Mouse (Mus musculus): ENCODE data around the gene Npw. TPM values are rescaled to one million over a fixed set of nuclear protein-coding genes. Genes with fewer than 3 reads are reported as not detected.

Npw gene
- polyA plus RNA-seq, 1 experiment from 2014 or later: not detected

GRCm38 (mm10) chr17:24625472-24625871 is 32.8 kb downstream of the Npw start:
- H3K4me1 ChIP-seq (ENCODE audit: insufficient read depth): no peaks in the 10 kb centered on the region
- ATAC-seq: no peak
- H3K4me2 ChIP-seq (ENCODE audit: low read depth, low read length): no peak overlapping the region
- no peaks in the 10 kb centered on the region for H3K27me3 ChIP-seq (ENCODE audit: insufficient read depth, low read length)
- TF ChIP-seq CTCF (IDR thresholded peaks at IDR 0.05; ENCODE audit: low read depth) (no peak), EP300 (IDR thresholded peaks at IDR 0.05; ENCODE audit: low read depth) (no peak)
- no peaks in the 10 kb centered on the region for H3K9me3 ChIP-seq (ENCODE audit: low read length)
- H3K27ac ChIP-seq (ENCODE audit: low read depth): no peak overlapping the region
- H3K9ac ChIP-seq (replicated peaks): no peak overlapping the region
- DNase-seq: no peak
- 87% methylated on average over 8 of the region's 8 CpGs for WGBS (ENCODE audit: insufficient replicate concordance)
- peaks cover 62% of the 10 kb centered on the region for H3K36me3 ChIP-seq (replicated peaks; ENCODE audit: insufficient read depth, low read length)
- no peak overlapping the region for H3K4me3 ChIP-seq (ENCODE audit: low read depth, low read length)

DNA sequence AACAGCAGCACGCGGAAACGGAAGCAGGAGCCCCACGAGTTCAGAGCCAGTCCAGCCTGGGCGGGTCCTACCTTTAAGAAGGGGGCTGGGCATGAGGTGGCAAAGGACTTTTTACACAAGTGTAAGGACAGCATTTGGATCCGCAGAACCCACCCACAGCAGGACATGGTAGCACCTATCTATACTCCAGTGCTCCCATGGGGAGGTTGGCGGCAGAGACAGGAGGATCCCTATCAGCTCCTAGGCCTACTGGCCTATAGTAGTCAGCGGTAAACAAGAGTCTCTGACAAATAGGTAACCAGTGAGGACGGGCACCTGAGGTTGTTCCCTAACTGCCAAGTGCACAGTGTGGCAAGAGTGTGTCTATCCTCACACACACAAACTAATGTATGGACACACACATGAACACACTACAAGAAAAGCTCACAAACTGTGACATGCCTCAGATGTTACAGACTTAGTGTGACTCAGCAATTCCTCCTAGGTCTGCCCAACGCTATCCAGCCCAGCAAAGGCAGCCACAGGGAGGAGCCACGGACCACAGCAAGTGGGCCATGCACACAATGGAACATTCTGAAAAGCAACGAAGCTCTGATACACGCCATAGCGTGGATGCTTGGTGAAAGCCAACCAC is 40.6 kb downstream of the Npw start:
- Histone ChIP-seq H3K9ac (replicated peaks) (no peak overlapping the region), H3K27me3 (ENCODE audit: insufficient read depth, low read length) (no peaks in the 10 kb centered on the region), H3K9me3 (ENCODE audit: low read length) (no peaks in the 10 kb centered on the region), H3K4me1 (ENCODE audit: insufficient read depth) (peaks cover 9% of the 10 kb centered on the region), H3K27ac (ENCODE audit: low read depth) (peak overlapping the region; percentile 60), H3K4me2 (ENCODE audit: low read depth, low read length) (no peak overlapping the region), H3K4me3 (ENCODE audit: low read depth, low read length) (no peak overlapping the region), H3K36me3 (replicated peaks; ENCODE audit: insufficient read depth, low read length) (peaks cover 51% of the 10 kb centered on the region)
- ATAC-seq: peak; percentile 93
- WGBS (ENCODE audit: insufficient replicate concordance): 55% methylated on average over 14 of the region's 14 CpGs
- DNase-seq: peak; percentile 58
- TF ChIP-seq EP300 (IDR thresholded peaks at IDR 0.05; ENCODE audit: low read depth) (no peak), CTCF (IDR thresholded peaks at IDR 0.05; ENCODE audit: low read depth) (peak; percentile 60)

- peaks cover 14% of the 10 kb centered on the region for H3K4me1 ChIP-seq (ENCODE audit: insufficient read depth)
- no peak overlapping the region for H3K9ac ChIP-seq (replicated peaks)
- H3K27me3 ChIP-seq (ENCODE audit: insufficient read depth, low read length): no peaks in the 10 kb centered on the region
- no peaks in the 10 kb centered on the region for H3K9me3 ChIP-seq (ENCODE audit: low read length)
- peak overlapping the region; percentile 34; the same call in 1 of the 2 replicates for H3K27ac ChIP-seq (ENCODE audit: low read depth)
- TF ChIP-seq EP300 (IDR thresholded peaks at IDR 0.05; ENCODE audit: low read depth) (peak; percentile 68; the same call in 1 of the 2 replicates), CTCF (IDR thresholded peaks at IDR 0.05; ENCODE audit: low read depth) (no peak)
- WGBS (ENCODE audit: insufficient replicate concordance): 25% methylated on average over 2 of the region's 2 CpGs
- peak; percentile 60 for ATAC-seq
- no peak overlapping the region for H3K4me3 ChIP-seq (ENCODE audit: low read depth, low read length)
- no peak overlapping the region for H3K4me2 ChIP-seq (ENCODE audit: low read depth, low read length)
- no peak for DNase-seq
- peaks cover 43% of the 10 kb centered on the region for H3K36me3 ChIP-seq (replicated peaks; ENCODE audit: insufficient read depth, low read length)
Observed at GRCm38 (mm10) chr17:24610711-24611110, 47.5 kb downstream of the Npw start.

DNA sequence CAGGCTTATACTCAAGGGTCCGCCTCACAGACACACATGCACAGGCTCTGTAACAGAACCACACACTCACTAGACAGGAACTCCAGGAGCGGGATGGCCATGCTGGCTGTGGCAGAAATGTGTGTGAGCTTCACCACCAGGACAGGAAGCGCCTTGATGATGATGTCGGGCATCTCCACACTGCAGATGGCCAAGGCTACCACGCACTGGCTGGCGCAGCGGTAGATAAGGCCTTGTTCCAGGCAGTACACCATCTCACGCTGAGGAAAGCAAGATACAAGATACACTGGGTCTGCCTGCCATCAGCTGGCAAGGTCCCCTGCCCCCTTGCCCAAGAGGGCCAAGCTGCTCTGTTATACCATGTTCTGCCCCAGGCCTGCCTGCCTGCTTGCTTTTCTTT is 49.4 kb downstream of the Npw start:
- DNase-seq (peak; percentile 65), ATAC-seq (peak; percentile 91)
- TF ChIP-seq CTCF (IDR thresholded peaks at IDR 0.05; ENCODE audit: low read depth) (no peak), EP300 (IDR thresholded peaks at IDR 0.05; ENCODE audit: low read depth) (peak; percentile 69; the same call in 1 of the 2 replicates)
- H3K4me2 ChIP-seq (ENCODE audit: low read depth, low read length): 0 out of 2 replicates have a peak overlapping the region, but pooled peaks have one; percentile 44
- peaks cover 14% of the 10 kb centered on the region for H3K4me1 ChIP-seq (ENCODE audit: insufficient read depth)
- no peaks in the 10 kb centered on the region for H3K9me3 ChIP-seq (ENCODE audit: low read length)
- H3K4me3 ChIP-seq (ENCODE audit: low read depth, low read length): no peak overlapping the region
- no peaks in the 10 kb centered on the region for H3K27me3 ChIP-seq (ENCODE audit: insufficient read depth, low read length)
- WGBS (ENCODE audit: insufficient replicate concordance): 51% methylated on average over 8 of the region's 8 CpGs
- H3K36me3 ChIP-seq (replicated peaks; ENCODE audit: insufficient read depth, low read length): peaks cover 38% of the 10 kb centered on the region
- peak overlapping the region; percentile 7; the same call in 1 of the 2 replicates for H3K9ac ChIP-seq (replicated peaks)
- H3K27ac ChIP-seq (ENCODE audit: low read depth): peak overlapping the region; percentile 80

- Histone ChIP-seq H3K9me3 (ENCODE audit: low read length) (no peaks in the 10 kb centered on the region), H3K27ac (ENCODE audit: low read depth) (peak overlapping the region; percentile 80), H3K4me2 (ENCODE audit: low read depth, low read length) (peak overlapping the region; percentile 44), H3K4me1 (ENCODE audit: insufficient read depth) (peaks cover 14% of the 10 kb centered on the region), H3K27me3 (ENCODE audit: insufficient read depth, low read length) (no peaks in the 10 kb centered on the region), H3K36me3 (replicated peaks; ENCODE audit: insufficient read depth, low read length) (peaks cover 33% of the 10 kb centered on the region), H3K9ac (replicated peaks) (peak overlapping the region; percentile 7; the same call in 1 of the 2 replicates), H3K4me3 (ENCODE audit: low read depth, low read length) (no peak overlapping the region)
- ATAC-seq: peak; percentile 65
- DNase-seq: no peak
- 60% methylated on average over 4 of the region's 4 CpGs for WGBS (ENCODE audit: insufficient replicate concordance)
- TF ChIP-seq CTCF (IDR thresholded peaks at IDR 0.05; ENCODE audit: low read depth) (no peak), EP300 (IDR thresholded peaks at IDR 0.05; ENCODE audit: low read depth) (peak; percentile 62)
Observed at GRCm38 (mm10) chr17:24608370-24608769, 49.9 kb downstream of the Npw start.

Other genes starting within 250 kb of the Npw start
- gene Rnps1, start 243.9 kb downstream of the Npw start, polyA plus RNA-seq (2015; fragmentation: Nextera tagmentation; extraction: Ambion mirVana): 67.4 and 69.9 TPM in 2 replicates
- gene Eci1, start 231.8 kb downstream of the Npw start, polyA plus RNA-seq (2015; fragmentation: Nextera tagmentation; extraction: Ambion mirVana): 162 and 193 TPM in 2 replicates
- 0.22 and 0.35 TPM in 2 replicates for gene Dnase1l2, start 215.4 kb downstream of the Npw start, polyA plus RNA-seq (2015; fragmentation: Nextera tagmentation; extraction: Ambion mirVana)
- 4.5 and 6.4 TPM in 2 replicates for gene E4f1, start 188.1 kb downstream of the Npw start, polyA plus RNA-seq (2015; fragmentation: Nextera tagmentation; extraction: Ambion mirVana)
- gene Pgp, start 188.1 kb downstream of the Npw start, polyA plus RNA-seq (2015; fragmentation: Nextera tagmentation; extraction: Ambion mirVana): 35.6 and 40.9 TPM in 2 replicates
- not detected in 2 replicates for gene Bricd5, start 184.6 kb downstream of the Npw start, polyA plus RNA-seq (2015; fragmentation: Nextera tagmentation; extraction: Ambion mirVana)
- 6.2 and 8.1 TPM in 2 replicates for gene Mlst8, start 179.4 kb downstream of the Npw start, polyA plus RNA-seq (2015; fragmentation: Nextera tagmentation; extraction: Ambion mirVana)
- gene Caskin1, start 169.9 kb downstream of the Npw start, polyA plus RNA-seq (2015; fragmentation: Nextera tagmentation; extraction: Ambion mirVana): not detected in 2 replicates
- 14.1 and 17.2 TPM in 2 replicates for gene Traf7, start 130.5 kb downstream of the Npw start, polyA plus RNA-seq (2015; fragmentation: Nextera tagmentation; extraction: Ambion mirVana)
- gene Rab26, start 124.2 kb downstream of the Npw start, polyA plus RNA-seq (2015; fragmentation: Nextera tagmentation; extraction: Ambion mirVana): 0.45 and 0.81 TPM in 2 replicates
- 2.7 and 2.8 TPM in 2 replicates for gene Pkd1, start 108.6 kb downstream of the Npw start, polyA plus RNA-seq (2015; fragmentation: Nextera tagmentation; extraction: Ambion mirVana)
- gene Tsc2, start 25.8 kb downstream of the Npw start, polyA plus RNA-seq (2015; fragmentation: Nextera tagmentation; extraction: Ambion mirVana): 9.3 and 11.3 TPM in 2 replicates
- gene Nthl1, start 25.8 kb downstream of the Npw start, polyA plus RNA-seq (2015; fragmentation: Nextera tagmentation; extraction: Ambion mirVana): 3.6 and 4.3 TPM in 2 replicates
- gene Slc9a3r2, start 8.1 kb downstream of the Npw start, polyA plus RNA-seq (2015; fragmentation: Nextera tagmentation; extraction: Ambion mirVana): 12.5 and 13.3 TPM in 2 replicates
- 7.2 and 7.6 TPM in 2 replicates for gene Zfp598, start 11.2 kb upstream of the Npw start, polyA plus RNA-seq (2015; fragmentation: Nextera tagmentation; extraction: Ambion mirVana)
- 0.11 TPM in 2 replicates for gene Syngr3, start 31.5 kb upstream of the Npw start, polyA plus RNA-seq (2015; fragmentation: Nextera tagmentation; extraction: Ambion mirVana)
- 46.5 and 50.7 TPM in 2 replicates for gene Gfer, start 37.7 kb upstream of the Npw start, polyA plus RNA-seq (2015; fragmentation: Nextera tagmentation; extraction: Ambion mirVana)
- 0.51 and 0.58 TPM in 2 replicates for gene Noxo1, start 37.8 kb upstream of the Npw start, polyA plus RNA-seq (2015; fragmentation: Nextera tagmentation; extraction: Ambion mirVana)
- gene Tbl3, start 49.2 kb upstream of the Npw start, polyA plus RNA-seq (2015; fragmentation: Nextera tagmentation; extraction: Ambion mirVana): 18.1 and 21.5 TPM in 2 replicates
- gene Rnf151, start 59.6 kb upstream of the Npw start, polyA plus RNA-seq (2015; fragmentation: Nextera tagmentation; extraction: Ambion mirVana): not detected in 2 replicates
- gene Rps2, start 59.7 kb upstream of the Npw start, polyA plus RNA-seq (2015; fragmentation: Nextera tagmentation; extraction: Ambion mirVana): 819 and 856 TPM in 2 replicates
- gene Ndufb10, start 66.0 kb upstream of the Npw start, polyA plus RNA-seq (2015; fragmentation: Nextera tagmentation; extraction: Ambion mirVana): 355 TPM in 2 replicates
- 0.14 and 1.4 TPM in 2 replicates for gene Rpl3l, start 69.4 kb upstream of the Npw start, polyA plus RNA-seq (2015; fragmentation: Nextera tagmentation; extraction: Ambion mirVana)
- 116 and 119 TPM in 2 replicates for gene Msrb1, start 78.2 kb upstream of the Npw start, polyA plus RNA-seq (2015; fragmentation: Nextera tagmentation; extraction: Ambion mirVana)
- 0.20 and 0.64 TPM in 2 replicates for gene Hs3st6, start 94.5 kb upstream of the Npw start, polyA plus RNA-seq (2015; fragmentation: Nextera tagmentation; extraction: Ambion mirVana)
- 0.97 and 1.2 TPM in 2 replicates for gene Meiob, start 145.8 kb upstream of the Npw start, polyA plus RNA-seq (2015; fragmentation: Nextera tagmentation; extraction: Ambion mirVana)
- gene Hagh, start 181.7 kb upstream of the Npw start, polyA plus RNA-seq (2015; fragmentation: Nextera tagmentation; extraction: Ambion mirVana): 233 and 241 TPM in 2 replicates
- gene Fahd1, start 191.9 kb upstream of the Npw start, polyA plus RNA-seq (2015; fragmentation: Nextera tagmentation; extraction: Ambion mirVana): 84.9 and 90.0 TPM in 2 replicates
- 28.0 and 32.4 TPM in 2 replicates for gene Igfals, start 207.5 kb upstream of the Npw start, polyA plus RNA-seq (2015; fragmentation: Nextera tagmentation; extraction: Ambion mirVana)
- gene Nubp2, start 227.9 kb upstream of the Npw start, polyA plus RNA-seq (2015; fragmentation: Nextera tagmentation; extraction: Ambion mirVana): 41.5 and 46.4 TPM in 2 replicates
- 43.5 and 45.5 TPM in 2 replicates for gene Spsb3, start 228.2 kb upstream of the Npw start, polyA plus RNA-seq (2015; fragmentation: Nextera tagmentation; extraction: Ambion mirVana)
- gene Eme2, start 236.6 kb upstream of the Npw start, polyA plus RNA-seq (2015; fragmentation: Nextera tagmentation; extraction: Ambion mirVana): 11.3 and 11.9 TPM in 2 replicates
- 99.6 and 101 TPM in 2 replicates for gene Mrps34, start 236.7 kb upstream of the Npw start, polyA plus RNA-seq (2015; fragmentation: Nextera tagmentation; extraction: Ambion mirVana)
- 37.1 and 37.8 TPM in 2 replicates for gene Nme3, start 238.0 kb upstream of the Npw start, polyA plus RNA-seq (2015; fragmentation: Nextera tagmentation; extraction: Ambion mirVana)

Data from liver, postnatal 0 days (tissue).